Mouse (Mus musculus) spleen, adult 12 weeks (tissue): ENCODE results near the gene Gm10409.
"Not testable (repeated sequence)": the region's sequence is repeated elsewhere in the genome, so short reads cannot be mapped to it uniquely, and the experiment has no call there.

Experiments used
- DNase-seq: peaks from one replicate; pipeline ENCODE4 v3.0.0; 2022; ENCODE audit warnings: low spot score

Gene Gm10409

DNA sequence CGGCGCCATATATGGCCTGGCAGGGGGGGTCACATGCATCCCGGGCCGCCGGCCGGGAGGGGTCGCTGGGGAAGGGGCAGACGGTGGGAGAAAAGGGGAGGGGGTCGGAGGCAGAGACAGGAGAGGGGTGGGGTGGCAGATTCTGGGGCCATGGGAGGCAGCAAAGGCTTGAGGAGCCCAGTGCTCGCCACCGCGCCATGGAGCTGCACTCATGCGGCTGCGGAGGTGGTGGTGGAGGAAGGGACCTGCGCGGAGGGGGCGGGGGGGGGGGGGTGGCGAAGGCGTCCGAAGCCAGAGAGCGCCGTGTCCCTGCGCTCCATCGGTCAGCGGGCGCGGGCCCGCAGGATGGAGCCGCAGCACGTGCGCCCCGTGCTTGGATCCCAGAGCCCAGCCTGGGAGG lies at the start of gene Gm10409:
Gene Gm10409 (plus strand): TSS at position 301 of the 400 bp plus-strand sequence.
- not testable (repeated sequence) for DNase-seq

GRCm38 (mm10) chr14:3394793-3395192 lies 17.6 kb upstream of the Gm10409 start, which contains the start of gene Gm10413:
Gm10413 (plus strand) TSS chr14:3395093.
- DNase-seq: not testable (repeated sequence)

DNA sequence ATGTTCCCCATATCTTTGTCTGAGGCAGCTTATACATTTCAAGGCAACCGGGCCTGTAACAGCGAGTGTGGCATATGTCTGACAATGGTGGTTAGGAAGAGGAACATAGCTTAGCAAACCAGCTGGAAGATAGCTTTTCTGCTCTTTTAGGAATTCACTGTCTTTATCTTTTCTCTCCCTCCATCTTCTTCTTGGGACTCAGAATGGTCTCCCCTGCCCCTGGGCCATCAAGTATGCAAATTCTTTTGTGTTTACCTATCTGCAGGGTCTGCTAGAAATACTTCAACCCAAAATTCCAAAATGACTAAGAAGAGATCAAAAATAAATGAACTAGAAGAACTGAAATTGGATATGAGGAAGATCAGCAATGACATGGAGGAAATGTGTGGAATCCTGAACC lies 15.4 kb downstream of the Gm10409 start, which contains the start of gene Gm3005:
Gene Gm3005 (plus strand): TSS at position 301 of the 400 bp plus-strand sequence.
- DNase-seq: not testable (repeated sequence)

GRCm38 (mm10) chr14:3449079-3449478 lies 36.7 kb downstream of the Gm10409 start, which contains the start of gene Gm10408:
Gm10408 (plus strand) TSS chr14:3449379.
- not testable (repeated sequence) for DNase-seq
